Mouse (Mus musculus): ENCODE results near the gene Kif27.

Kif27 gene

GRCm38 (mm10) chr13:58364353-58365175 is 5.6 kb upstream of the Kif27 start:
- DNase-seq (ENCODE audit: low spot score in 2 of 2) = no peak

GRCm38 (mm10) chr13:58359304-58359653 is 357 bp upstream of the Kif27 start:
- no peak for DNase-seq (ENCODE audit: low spot score in 2 of 2)

- DNase-seq (ENCODE audit: low spot score in 2 of 2) = no peak
Observed at GRCm38 (mm10) chr13:58352996-58353395, 5.9 kb downstream of the Kif27 start.

- DNase-seq (ENCODE audit: low spot score in 2 of 2) = no peak
Observed at GRCm38 (mm10) chr13:58350606-58351005, 8.3 kb downstream of the Kif27 start.

GRCm38 (mm10) chr13:58344505-58344904 is 14.4 kb downstream of the Kif27 start:
- DNase-seq (ENCODE audit: low spot score in 2 of 2) = no peak

GRCm38 (mm10) chr13:58337456-58337855 is 21.5 kb downstream of the Kif27 start:
- DNase-seq (ENCODE audit: low spot score in 2 of 2) = no peak

GRCm38 (mm10) chr13:58334116-58334515 is 24.8 kb downstream of the Kif27 start:
- no peak for DNase-seq (ENCODE audit: low spot score in 2 of 2)

GRCm38 (mm10) chr13:58317768-58318167 is 41.2 kb downstream of the Kif27 start:
- no peak for DNase-seq (ENCODE audit: low spot score in 2 of 2)

GRCm38 (mm10) chr13:58314991-58315390 is 43.9 kb downstream of the Kif27 start:
- DNase-seq (ENCODE audit: low spot score in 2 of 2) = no peak

- no peak for DNase-seq (ENCODE audit: low spot score in 2 of 2)
Observed at GRCm38 (mm10) chr13:58313758-58314157, 45.2 kb downstream of the Kif27 start.

- DNase-seq (ENCODE audit: low spot score in 2 of 2) = peak; percentile 4 to 15
Observed at GRCm38 (mm10) chr13:58311351-58311750, 47.6 kb downstream of the Kif27 start.

GRCm38 (mm10) chr13:58309499-58309898 is 49.4 kb downstream of the Kif27 start:
- DNase-seq (ENCODE audit: low spot score in 2 of 2) = no peak

- DNase-seq (ENCODE audit: low spot score in 2 of 2) = no peak
Observed at GRCm38 (mm10) chr13:58307453-58307852, 51.5 kb downstream of the Kif27 start.

GRCm38 (mm10) chr13:58305230-58305629 is 53.7 kb downstream of the Kif27 start:
- no peak for DNase-seq (ENCODE audit: low spot score in 2 of 2)

- no peak for DNase-seq (ENCODE audit: low spot score in 2 of 2)
Observed at GRCm38 (mm10) chr13:58302421-58303145, 56.3 kb downstream of the Kif27 start.

- no peak for DNase-seq (ENCODE audit: low spot score in 2 of 2)
Observed at GRCm38 (mm10) chr13:58301961-58302360, 57.0 kb downstream of the Kif27 start.

GRCm38 (mm10) chr13:58298756-58299155 is 60.2 kb downstream of the Kif27 start:
- no peak for DNase-seq (ENCODE audit: low spot score in 2 of 2)

GRCm38 (mm10) chr13:58295582-58295981 is 63.3 kb downstream of the Kif27 start:
- DNase-seq (ENCODE audit: low spot score in 2 of 2) = no peak

- DNase-seq (ENCODE audit: low spot score in 2 of 2) = no peak
Observed at GRCm38 (mm10) chr13:58292811-58293210, 66.1 kb downstream of the Kif27 start.

- DNase-seq (ENCODE audit: low spot score in 2 of 2) = no peak
Observed at GRCm38 (mm10) chr13:58289308-58289707, 69.6 kb downstream of the Kif27 start.

- DNase-seq (ENCODE audit: low spot score in 2 of 2) = peak; percentile 68 to 84
Observed at GRCm38 (mm10) chr13:58287822-58288221, 71.1 kb downstream of the Kif27 start.

- DNase-seq (ENCODE audit: low spot score in 2 of 2) = no peak
Observed at GRCm38 (mm10) chr13:58283466-58283865, 75.5 kb downstream of the Kif27 start.

- DNase-seq (ENCODE audit: low spot score in 2 of 2) = no peak
Observed at GRCm38 (mm10) chr13:58281936-58282335, 77.0 kb downstream of the Kif27 start.

Measured in urinary bladder, postnatal 36 days (tissue).